Mouse (Mus musculus) fat pad, adult 2 months (tissue): ENCODE measurements around the gene Mpp4.

Experiments
- DNase-seq: peaks from one replicate; pipeline ENCODE4 v3.0.0-alpha.2; 2011; ENCODE audit warnings: low read depth, low spot score; ENCODE audit errors: extremely low read depth

Gene Mpp4

GRCm38 (mm10) chr1:59168556-59168955, 5.4 kb upstream of the Mpp4 start:
- no peak for DNase-seq

DNA sequence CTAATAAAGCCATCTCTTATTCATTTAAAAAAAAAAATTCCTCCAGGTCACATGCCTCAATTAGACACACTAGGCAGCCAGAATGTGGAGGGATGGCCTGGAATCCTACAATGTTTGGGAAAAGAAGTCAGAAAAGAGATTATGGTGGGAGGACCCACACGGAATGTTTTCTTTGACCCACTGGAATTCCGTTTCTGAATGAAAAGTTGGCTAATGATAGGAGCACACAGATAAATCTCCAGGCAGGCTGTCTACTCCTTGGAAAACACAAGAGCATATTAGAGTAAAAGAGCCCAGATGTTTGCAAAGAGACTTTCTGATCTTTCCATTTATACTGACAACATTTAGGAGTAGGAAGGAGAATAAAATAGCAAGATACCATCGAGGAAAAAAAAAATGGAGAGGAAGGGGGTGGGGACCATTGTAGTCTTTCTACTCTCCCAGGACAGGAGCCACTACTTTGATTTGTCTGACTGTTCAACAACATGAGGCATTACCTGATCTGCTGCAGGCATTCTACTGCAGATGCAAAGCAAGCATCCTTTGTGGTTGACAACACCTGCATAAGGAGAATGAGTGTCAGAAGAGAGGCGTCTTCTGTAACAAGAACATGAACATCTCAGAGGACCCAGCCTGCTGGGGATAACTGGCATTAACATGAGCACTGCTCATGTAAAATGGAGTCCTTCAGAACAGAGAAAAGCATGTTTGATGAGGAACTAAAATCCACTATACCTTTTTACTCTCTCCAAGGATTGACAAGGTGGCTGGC, 4.7 kb upstream of the Mpp4 start:
- no peak for DNase-seq

DNA sequence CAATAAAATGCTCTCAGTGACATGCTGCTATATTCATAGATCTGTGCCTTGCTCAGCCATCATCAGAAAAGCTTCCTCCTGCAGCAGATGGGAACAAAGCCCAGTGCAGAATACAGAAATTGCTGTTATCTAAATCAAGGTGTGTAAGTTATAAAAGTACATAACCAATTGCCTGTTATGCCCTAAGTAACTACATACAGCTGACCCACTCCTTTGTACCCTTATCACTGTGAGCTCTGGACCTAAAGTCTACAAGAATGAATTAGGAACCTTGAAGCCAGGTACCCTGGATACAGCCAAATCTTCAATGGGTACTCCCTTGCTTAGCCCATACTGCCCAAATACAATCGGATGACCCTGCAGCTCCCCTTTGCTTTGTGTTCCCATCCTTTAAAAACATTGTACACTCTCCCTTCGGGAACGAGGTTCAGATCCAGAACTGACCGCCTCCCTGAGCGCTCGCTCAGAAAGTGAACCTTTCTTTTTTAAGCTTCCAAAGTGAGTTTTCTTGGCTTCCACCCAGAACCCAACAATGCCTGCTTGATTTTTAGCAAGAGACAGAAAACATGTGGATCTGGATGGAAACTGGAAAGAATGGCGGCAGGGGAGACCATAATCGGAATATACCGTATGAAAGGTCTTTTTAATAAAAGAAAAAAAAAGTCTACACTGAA, 3.2 kb upstream of the Mpp4 start:
- no peak for DNase-seq

DNA sequence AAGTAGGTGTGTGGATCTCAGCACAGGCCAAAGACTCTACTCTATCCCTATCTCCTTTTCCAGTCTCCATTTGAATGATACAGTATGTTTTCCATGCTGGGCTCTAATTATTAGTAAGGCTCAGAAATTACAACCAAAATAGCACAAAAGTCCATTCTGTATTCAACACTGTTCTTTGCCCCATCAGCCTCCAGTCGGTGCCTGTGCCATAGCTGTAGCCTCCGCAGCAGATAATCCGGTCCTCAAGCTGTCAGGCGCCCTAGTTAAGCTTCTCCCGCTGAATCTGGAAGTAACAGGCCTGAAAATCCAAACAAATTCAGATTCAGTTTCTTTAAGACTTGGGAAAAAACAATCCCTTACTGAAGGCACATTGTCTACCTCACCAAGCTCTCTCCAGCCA, 729 bp upstream of the Mpp4 start:
- DNase-seq, result no peak

- DNase-seq, result no peak
Observed at GRCm38 (mm10) chr1:59162309-59163024, 722 bp downstream of the Mpp4 start.

GRCm38 (mm10) chr1:59161396-59161795, 1.8 kb downstream of the Mpp4 start:
- no peak for DNase-seq

DNA sequence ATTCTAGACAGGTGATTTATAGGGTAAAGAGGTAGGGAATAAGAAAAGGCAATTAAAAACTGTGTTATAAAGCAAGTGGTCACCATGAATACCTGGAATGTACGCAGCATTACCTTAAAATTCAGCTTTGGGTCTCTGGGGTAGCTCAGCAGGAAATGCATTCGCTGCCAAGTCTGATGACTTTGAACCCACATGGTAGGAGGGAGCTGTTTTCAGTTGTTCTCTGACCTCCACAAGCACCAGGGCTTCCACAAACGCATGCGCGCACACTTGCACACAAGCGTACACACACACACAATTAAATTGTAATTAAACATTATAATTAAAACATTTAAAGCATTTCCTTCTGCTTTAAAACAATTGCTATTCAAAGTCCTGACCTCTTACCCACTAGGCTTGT, 2.3 kb downstream of the Mpp4 start:
- no peak for DNase-seq

GRCm38 (mm10) chr1:59159136-59159535, 4.1 kb downstream of the Mpp4 start:
- no peak for DNase-seq

DNA sequence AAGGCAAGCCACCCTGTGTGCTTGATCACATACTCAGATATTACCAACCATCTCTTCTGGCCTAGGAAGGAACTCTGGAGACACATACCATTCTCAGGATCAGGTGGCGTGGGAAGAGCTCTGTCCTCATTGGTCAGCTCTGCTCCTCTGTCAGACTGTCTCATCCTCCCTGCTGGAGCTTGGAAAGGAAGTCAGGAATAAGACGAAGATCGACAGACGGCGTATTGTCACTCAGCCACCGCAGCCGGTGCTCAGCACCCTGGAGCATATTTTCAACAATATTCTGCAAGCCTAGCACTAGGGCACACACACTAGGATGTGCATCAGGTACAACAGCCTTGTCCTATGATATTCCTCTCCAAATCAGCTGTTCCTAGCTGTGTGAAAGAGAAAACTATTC, 4.7 kb downstream of the Mpp4 start:
- no peak for DNase-seq

DNA sequence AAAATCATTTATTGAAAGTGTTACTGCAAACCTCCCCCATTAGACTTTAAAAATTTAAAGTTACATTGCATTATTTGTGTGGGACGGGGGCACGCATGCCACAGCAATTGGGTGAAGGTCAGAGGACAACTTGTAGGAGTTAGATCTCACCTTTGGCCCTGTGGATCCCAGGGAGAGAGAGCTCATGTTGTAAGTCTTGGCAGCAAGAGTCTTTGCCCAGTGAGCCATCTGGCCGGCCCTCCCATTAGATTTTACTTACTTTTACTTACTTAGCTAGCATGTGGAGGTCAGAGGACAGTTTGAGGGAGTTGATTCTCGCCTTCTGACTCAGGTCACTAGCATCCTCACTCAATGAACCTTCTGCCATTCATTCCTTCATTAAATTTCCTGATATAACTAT, 5.3 kb downstream of the Mpp4 start:
- DNase-seq, result no peak

DNA sequence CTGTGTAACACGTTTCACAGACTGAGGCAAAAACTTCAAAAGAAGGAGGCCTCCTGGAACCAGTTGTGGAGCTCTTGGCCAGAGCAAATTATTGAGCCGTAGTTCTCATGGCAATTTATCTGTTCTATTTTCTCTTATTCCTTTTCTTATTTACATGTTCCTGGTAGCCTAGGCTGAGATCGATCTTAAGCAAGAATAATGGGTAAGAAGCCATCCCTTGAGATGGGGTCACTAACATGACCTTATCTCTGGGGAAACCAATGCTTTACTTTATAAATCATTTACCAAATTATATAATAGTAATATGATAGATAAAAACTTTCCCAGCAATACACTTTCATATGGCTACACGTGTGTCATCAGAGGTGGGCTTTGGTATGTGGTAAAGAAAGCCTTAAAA, 10.8 kb downstream of the Mpp4 start:
- DNase-seq, result no peak

GRCm38 (mm10) chr1:59150542-59150941, 12.6 kb downstream of the Mpp4 start:
- DNase-seq, result no peak

DNA sequence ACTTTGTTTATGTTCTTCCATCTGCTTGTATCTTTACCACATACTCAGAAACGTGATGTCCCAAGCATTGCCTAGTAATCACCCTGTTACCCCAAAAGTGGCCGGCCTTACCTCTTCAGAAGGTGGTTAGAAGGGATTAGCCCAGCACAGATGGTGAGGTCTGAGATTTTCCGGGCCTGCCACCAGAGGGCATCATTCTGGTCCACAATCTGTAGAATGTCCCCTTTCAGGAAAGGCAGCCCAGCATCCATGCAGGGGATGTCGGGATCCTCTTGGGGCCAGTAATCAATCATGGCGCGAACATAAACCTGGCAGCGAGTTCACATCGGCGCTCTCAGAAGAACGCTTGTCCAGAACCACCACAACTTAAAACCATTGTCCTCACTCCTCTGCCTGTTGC, 18.6 kb downstream of the Mpp4 start:
- DNase-seq, result no peak

DNA sequence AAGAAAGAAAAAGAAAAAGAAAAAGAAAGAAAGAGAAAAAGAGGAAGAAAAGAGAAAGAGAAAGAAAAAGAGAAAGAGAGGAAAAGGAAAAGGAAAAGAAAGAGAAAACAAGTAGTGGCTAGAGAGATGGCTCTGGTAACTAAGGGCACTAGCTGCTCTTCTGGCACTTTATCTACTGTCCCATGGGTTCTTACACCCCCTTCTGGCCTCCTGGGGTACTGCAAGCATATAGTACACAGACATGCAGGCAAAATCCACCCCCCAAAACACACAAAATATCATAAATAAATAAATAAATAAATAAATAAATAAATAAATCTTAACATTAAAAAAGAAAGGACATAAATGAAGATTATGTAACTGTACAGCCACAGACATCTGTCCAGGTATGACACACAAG, 20.4 kb downstream of the Mpp4 start:
- DNase-seq, result no peak

DNA sequence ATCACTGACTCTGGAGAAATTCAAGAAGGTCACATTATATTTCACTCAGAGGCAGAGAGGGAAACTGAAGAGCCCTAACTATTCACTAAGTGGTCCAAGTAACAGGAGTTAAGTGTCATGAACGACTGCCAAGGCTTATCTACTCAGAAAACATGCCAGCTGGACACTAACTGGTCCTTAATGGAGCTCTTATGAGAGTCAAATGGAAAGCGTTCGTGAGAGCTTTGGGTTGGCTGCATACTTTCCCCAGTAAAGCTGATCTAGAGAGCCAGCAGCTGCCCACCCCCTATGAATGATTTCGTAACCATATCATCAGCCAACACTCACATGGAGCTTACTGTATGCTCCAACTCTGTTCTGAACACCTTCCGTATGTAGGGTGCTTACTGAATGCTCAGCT, 28.8 kb downstream of the Mpp4 start:
- no peak for DNase-seq

GRCm38 (mm10) chr1:59128879-59129278, 34.3 kb downstream of the Mpp4 start:
- DNase-seq, result no peak

DNA sequence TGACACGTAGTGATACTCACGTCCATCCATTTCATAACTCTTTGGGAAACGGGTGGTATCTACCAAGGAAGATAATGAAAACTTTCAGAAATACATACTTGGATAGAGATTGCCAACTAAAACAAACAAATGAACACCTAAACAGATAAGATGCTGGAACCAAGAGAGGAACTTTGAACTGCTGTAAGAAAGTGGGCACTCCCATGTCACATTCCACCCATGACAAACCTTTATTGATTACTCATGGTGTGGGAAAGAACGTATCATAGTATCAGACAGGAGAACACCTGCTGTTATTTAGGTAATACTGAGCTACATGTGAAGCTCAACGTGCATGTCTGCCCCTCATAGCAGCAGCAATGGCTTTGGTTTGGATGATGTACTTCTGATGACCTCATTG, 37.6 kb downstream of the Mpp4 start:
- DNase-seq, result no peak

DNA sequence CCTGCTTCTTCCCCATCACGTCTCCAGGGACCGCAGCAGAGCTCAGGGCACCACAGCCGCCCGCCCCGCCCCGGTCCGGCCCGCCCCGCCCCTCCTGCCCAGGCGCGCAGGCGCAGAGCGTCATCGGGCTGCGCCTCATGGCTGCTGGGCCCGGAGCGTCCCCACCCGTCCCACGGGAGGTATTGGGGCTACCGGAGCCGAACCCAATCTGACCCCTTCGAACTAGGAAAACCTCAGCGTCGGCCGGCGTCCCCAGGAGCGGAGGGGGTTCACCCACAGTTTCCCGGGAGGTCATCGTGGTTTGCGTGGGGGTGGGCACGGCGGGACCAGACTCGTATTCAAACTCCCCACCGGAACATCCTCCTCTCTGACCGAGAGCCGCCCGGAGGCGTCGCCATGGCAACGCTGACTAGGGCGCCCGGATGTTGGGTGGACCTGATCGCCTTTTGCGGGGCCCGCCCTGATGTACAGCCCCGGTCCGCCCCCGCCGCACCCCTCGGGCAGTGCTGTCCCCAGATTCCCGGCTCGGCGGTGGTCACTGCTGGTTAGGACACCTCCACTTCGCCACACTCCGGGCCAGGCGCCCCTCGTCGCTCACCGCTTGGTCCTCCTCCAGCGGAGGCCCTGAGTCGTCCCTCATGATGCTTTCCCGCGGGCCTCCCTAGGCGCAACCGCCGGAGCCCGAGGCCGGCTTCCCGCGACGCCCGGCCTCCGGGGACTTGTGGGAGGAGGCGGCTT, 43.3 kb downstream of the Mpp4 start, which contains the start of gene Tmem237:
TSS of gene Tmem237 (minus strand) at position 689 of the 738 bp plus-strand sequence.
- no peak for DNase-seq

- DNase-seq, result peak; percentile 19
Observed at GRCm38 (mm10) chr1:59110524-59110923, 52.7 kb downstream of the Mpp4 start.

- no peak for DNase-seq
Observed at GRCm38 (mm10) chr1:59102071-59102470, 61.1 kb downstream of the Mpp4 start.

- DNase-seq, result no peak
Observed at GRCm38 (mm10) chr1:59101020-59101419, 62.2 kb downstream of the Mpp4 start.
